24 mouse cellular contexts compared by ENCODE assay signal in the genomic region with DNA sequence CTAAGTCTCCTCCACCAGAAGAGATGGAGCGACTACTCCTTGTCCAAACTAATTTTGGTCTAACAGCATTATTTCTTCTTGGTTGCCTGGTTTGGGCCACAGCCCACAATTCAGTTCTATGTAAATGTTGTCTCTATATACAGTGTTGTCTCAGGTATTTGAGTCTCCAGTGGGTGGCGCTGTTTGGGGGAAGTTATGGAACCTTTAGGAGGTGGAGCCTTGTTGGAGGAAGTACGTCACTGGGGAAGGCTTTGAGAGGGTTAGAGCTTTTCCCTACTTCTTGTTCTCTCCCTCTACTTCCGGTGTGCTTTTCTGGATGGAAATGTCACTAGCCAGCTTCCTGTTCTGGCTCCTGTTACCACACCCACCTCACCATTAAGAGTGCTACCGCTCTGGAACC. TPM values are rescaled to one million over a fixed set of nuclear protein-coding genes. Genes with fewer than 3 reads are reported as not detected.
DNase-seq lines count a peak whose midpoint lies in the region; TF ChIP-seq lines count a peak whose summit lies in the region.
"Had no signal": no experiment of that assay in that cellular context is flagged by ENCODE, and none has a peak within 500 bp of the region (broad histone marks: within the 10 kb centered on the region; RNA-seq: fewer than 3 reads in every experiment).

No protein-coding gene starts in this region.

- TF ChIP-seq POLR2A in testis, adult 2 months (IDR thresholded peaks at IDR 0.05; ENCODE audit: control insufficient read depth, low read depth, low read length): no peak

- H3K4me3 ChIP-seq in left cerebral cortex, adult 2 months: no peak overlapping the region
- peak overlapping the region; percentile 77 for H3K4me3 ChIP-seq in testis, adult 2 months (ENCODE audit: control insufficient read depth, low read depth, low read length)
- H3K4me3 ChIP-seq: heart, adult 2 months; heart, embryonic 15.5 days had no signal

- TF ChIP-seq CTCF in left cerebral cortex, adult 2 months (IDR thresholded peaks at IDR 0.05): peak; percentile 9
- peak; percentile 19; the same call in 1 of the 2 replicates for TF ChIP-seq CTCF in testis, adult 2 months (IDR thresholded peaks at IDR 0.05; ENCODE audit: control insufficient read depth, insufficient read depth, insufficient replicate concordance, low read depth, low read length)

- intact Hi-C loops in left cerebral cortex, adult 2 months (cut with DNase I): no loop called here

- no peaks in the 10 kb centered on the region for H3K27me3 ChIP-seq in testis, adult 2 months (ENCODE audit: control insufficient read depth, insufficient read depth, low read length)
- H3K27me3 ChIP-seq: heart, embryonic 15.5 days had no signal

- DNase-seq in adrenal gland, postnatal 14 days: peak; percentile 15
- no peak for DNase-seq in adrenal gland, postnatal 36 days
- no peak for DNase-seq in left cerebral cortex, adult 2 months (ENCODE audit: extremely low spot score in 1 of 2, low spot score in 2 of 2)
- no peak for DNase-seq in left cerebral cortex, adult 9 months (ENCODE audit: low spot score in 2 of 2)
- DNase-seq in WW6 (ENCODE audit: low read depth, low spot score): peak; percentile 28
- no peak for DNase-seq in ovary, postnatal 14 days (ENCODE audit: low spot score)
- no peak for DNase-seq in neural tube, embryonic 10.5 days (ENCODE audit: extremely low spot score, low spot score)
- DNase-seq: cerebellum, adult 9-11 months; gastrocnemius, postnatal 14 days; heart, adult 2 months; kidney, adult 11 months; lung, adult 2 months; lung, postnatal 36 days had no signal

- H3K36me3 ChIP-seq in testis, adult 2 months (ENCODE audit: control insufficient read depth, insufficient read depth, low read length): no peaks in the 10 kb centered on the region
- H3K36me3 ChIP-seq: heart, embryonic 15.5 days had no signal

- H3K4me1 ChIP-seq in testis, adult 2 months (ENCODE audit: control insufficient read depth, insufficient read depth, low read length): peaks cover 4% of the 10 kb centered on the region
- H3K4me1 ChIP-seq: heart, embryonic 15.5 days had no signal

- H3K27ac ChIP-seq in left cerebral cortex, adult 2 months: no peak overlapping the region
- H3K27ac ChIP-seq in testis, adult 2 months (ENCODE audit: control insufficient read depth, insufficient read depth, low read depth, low read length): no peak overlapping the region
- H3K27ac ChIP-seq: heart, adult 2 months; heart, embryonic 15.5 days had no signal

RNA-seq across cellular contexts. Expression of gene 4930470P17Rik, which starts 0.6 kb away (rescaled TPM):
- total RNA-seq in adrenal gland, postnatal 14 days (2021): not detected in 2 replicates
- total RNA-seq in adrenal gland, postnatal 36 days (2021): not detected
- not detected for total RNA-seq in left cerebral cortex, adult 2 months (2021)
- polyA plus RNA-seq in testis, adult 2 months (2012; rRNA removed): 2.9 and 4.1 TPM in 2 replicates
- total RNA-seq: gastrocnemius, postnatal 14 days; heart, adult 2 months; hematopoietic stem cell, adult 5-6 weeks; layer of hippocampus, adult 8-10 months; left cerebral cortex, adult 18-20 months had no signal
- polyA plus RNA-seq: forebrain, embryonic 11.5 days; heart, adult 2 months; heart, embryonic 15.5 days; kidney, embryonic 16.5 days; limb, embryonic 11.5 days; liver, embryonic 11.5 days; lung, adult 2 months; neural tube, embryonic 11.5 days; small intestine, adult 2 months had no signal

Comparison
In these comparisons a context has a peak if more than half of its experiments do, and no peak if none do; other contexts are left out.
1. DNase-seq: peak in adrenal gland, postnatal 14 days (single experiment) and WW6 (single experiment); none in adrenal gland, postnatal 36 days (0 of 2), left cerebral cortex, adult 2 months (0 of 2), left cerebral cortex, adult 9 months (0 of 2), ovary, postnatal 14 days (single experiment) and neural tube, embryonic 10.5 days (single experiment).